Mouse (Mus musculus) retina, embryonic 14.5 days (tissue): ENCODE results near the gene Ei24.

Experiments
- DNase-seq: peaks from one replicate; pipeline ENCODE4 v3.0.0-alpha.2; 2015; ENCODE audit warnings: low spot score

Gene Ei24

DNA sequence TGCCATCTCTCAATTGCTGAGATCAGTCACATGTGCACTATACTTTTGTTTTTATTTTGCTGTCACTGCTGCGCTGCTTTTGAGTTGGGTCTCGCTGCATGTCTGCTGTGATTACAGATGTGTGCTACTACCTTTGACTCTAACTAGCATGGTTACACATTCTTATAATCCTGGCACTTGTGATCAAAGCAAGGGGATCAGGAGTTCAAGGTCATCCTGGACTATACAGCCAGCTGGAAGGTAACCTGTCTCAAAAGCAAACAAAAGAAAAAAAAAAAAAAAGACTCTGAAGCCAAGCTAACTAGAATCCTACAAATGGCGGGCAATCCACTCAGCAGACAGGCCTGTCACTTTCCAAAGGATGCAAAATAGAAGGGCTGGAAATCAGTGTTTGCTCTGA, 5.0 kb downstream of the Ei24 start:
- DNase-seq = no peak

GRCm38 (mm10) chr9:36783921-36784320, 13.3 kb downstream of the Ei24 start:
- DNase-seq = no peak

GRCm38 (mm10) chr9:36769048-36769413, 28.2 kb downstream of the Ei24 start:
- no peak for DNase-seq

DNA sequence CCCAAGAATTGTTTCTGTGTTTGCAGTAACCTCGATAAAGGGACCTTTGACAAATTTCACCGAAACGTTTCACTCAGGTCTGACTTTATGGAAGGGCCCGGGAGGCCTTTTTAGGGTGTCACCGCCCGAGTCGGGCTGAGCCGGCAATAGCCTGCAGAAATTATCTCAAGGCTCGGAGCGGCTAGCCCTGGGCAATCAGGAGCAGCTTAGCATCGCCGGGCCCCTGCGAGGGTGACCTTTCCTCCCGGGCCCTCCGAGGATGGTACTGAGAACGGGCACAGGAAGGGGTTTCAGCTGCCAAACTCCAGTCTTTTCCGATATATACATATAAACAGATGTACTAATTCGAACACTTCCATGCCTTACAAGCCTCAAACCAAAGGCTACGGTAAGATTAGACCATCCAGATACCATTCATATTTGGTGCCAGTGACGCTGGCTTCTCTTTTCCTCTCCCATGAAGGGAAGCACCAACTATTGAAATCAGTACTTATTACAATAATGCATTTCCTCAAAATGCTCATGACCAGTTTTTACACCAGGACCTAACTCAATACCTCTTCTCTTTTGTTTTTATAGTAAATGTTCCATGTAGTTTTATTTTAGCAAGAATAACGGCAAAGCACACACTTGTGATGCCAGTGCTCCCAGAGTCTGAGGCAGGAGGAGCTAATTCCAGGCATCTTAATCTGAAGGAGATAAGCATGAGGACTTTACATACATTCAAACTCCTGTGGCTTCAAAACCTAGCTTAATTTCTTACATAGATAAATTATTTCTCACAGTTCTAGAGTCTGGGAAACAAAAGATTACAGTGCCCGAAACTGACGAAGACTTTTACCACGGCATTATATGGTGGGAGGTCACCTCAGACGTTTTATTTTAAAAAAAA, 28.8 kb downstream of the Ei24 start:
- DNase-seq = no peak

DNA sequence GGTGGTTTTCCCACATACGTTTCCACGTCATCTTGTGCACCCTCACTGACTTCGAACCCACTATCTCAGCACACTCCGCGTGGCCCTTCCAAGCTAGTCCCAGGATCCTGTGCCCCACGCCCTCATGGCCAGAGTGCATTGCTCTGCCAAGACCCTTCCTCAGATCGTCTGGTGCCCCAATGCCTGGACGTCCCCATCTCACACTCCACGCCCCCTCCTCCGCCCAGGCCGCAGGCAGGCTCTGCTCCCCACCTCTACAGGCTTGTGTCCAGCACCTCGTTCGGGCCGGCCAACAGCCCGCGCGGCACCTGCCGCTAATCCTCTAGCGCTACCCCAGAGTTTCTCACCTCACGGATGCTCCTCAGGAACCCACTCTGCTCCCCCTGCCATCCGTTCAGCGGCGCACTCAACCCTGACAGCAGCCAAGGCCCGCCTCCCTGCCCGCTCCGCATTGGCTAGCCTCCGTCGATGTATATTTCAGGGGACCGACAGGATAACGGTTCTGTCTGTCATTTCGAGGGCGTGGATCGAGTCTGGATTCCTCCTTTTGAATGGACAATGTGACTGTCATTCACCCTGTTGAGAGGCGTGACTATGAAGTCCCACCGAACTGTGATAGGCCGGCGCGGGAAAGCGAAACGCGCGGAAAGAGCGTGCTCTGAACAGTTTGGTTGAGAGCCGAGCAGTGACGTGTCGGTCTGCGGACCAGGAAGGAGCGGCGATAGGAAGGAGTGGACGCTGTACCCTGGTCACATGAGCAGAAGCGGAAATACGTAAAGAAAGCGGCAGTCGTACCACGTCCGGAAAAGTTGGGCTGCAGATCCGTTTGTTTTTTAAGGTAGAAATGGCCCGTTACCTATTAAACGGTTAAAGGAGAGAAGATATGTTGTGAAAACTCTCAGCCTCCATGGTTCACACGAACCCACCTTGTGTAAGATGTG, 29.7 kb downstream of the Ei24 start, which contains the start of gene Stt3a:
Gene Stt3a (minus strand): TSS at position 477 of the 941 bp plus-strand sequence.
- peak; percentile 100 for DNase-seq

- DNase-seq = no peak
Measured at GRCm38 (mm10) chr9:36764378-36764777, 32.8 kb downstream of the Ei24 start.
